Mouse (Mus musculus): ENCODE results near the gene Ntm. TPM values are rescaled to one million over a fixed set of nuclear protein-coding genes. Genes with fewer than 3 reads are reported as not detected.

Gene Ntm
- total RNA-seq, 2 experiments from 2014 or later = not detected

DNA sequence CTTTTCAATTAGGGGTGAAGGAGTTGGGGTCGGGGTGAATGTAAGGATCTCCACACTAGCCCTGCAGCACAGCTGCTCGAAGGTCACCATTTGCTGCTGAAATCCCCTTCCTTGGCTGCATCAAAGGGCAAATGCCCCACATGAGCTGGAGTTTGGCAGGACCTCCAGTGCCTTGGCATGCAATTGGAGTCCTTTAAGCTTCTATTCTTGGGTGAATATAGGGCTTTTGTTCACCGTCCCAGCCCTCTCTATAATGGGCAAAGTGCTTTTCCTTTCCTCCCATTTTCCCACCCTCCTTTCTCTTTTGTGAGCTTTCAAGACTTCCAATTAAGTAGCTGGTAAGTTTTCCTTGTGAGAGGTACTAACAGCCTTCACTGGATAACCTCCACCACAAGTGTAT lies 156.2 kb downstream of the Ntm start:
- ATAC-seq (replicated peaks; ENCODE audit: low FRiP score, poor library complexity, severe bottlenecking) = no peak

DNA sequence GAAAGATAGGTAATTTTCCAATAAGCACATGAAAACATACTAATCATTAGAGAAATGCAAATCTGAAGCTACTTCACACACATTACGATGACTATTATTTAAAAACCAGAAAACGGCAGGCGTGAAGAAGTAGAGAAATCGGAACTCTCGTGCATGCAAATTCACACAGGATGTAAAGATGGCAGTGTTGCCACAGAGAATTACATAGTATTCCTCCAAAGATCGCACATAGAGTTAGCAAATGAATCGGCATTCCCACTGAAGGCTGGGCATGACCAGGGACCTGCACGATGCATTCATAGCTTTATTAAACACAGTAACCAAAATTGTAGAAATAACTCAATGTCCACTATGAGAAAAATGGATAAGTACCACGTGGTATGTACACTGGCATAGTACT lies 158.5 kb downstream of the Ntm start:
- ATAC-seq (replicated peaks; ENCODE audit: low FRiP score, poor library complexity, severe bottlenecking) = no peak

DNA sequence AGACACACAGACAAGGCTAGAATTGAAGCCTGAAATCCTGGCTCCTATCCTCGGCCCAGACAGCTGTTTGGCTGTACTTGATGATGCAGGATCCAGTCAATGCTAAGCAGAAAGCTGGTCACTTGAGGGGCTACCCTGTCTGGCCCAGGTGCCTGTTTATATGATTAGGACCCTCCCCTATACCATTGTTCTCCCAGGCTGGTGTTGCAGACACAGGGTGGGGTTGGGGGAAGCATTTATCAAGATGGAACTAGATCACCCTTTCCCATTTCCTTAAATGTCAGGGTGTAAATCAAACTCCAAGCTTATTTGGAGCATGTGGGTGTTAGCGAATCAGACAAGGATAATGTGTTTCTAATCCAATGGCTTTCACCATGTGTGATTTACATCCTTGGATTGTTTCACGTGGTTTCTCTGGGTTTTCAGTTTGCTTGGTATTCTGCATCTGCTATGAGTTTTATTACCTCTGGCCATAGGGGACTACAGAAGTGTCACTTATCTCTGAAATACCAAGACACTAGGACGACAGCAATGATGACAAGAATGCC lies 159.1 kb downstream of the Ntm start:
- no peak for ATAC-seq (replicated peaks; ENCODE audit: low FRiP score, poor library complexity, severe bottlenecking)

DNA sequence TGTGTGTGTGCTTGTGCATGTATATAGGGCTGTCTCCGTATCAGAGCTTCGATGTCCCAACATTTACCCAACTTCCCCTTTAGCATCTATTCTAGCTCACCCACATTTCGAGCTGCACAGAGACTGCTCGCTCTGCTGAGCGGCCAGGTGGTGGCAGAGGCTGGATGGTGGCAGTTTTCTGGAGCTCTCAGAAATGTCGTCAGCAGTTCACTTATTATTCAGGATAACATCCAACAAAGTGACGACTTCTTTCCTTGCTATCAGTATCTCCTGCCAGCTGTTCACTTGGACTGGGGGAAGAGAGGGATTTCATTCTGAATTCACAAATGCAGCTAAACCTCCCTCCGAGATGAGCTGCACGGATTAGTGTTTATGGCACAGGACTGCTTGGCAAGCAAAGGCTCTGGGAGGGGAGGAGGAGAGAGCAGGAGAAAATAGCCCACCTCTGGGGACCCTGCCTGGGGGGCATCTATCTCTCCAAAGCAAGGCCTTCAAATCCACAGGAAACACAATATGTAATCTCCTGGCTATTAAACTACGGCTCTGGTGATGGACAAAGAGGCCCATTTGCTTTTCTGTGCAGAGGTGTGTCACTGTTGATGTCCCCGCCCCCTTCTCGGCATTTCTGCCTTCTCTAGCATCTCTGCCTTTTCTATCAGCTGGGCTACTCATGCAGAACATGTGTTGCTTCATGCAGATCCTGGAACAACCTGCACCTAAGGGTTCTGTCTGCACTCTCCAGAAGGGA lies 159.8 kb downstream of the Ntm start:
- ATAC-seq (replicated peaks; ENCODE audit: low FRiP score, poor library complexity, severe bottlenecking) = no peak

DNA sequence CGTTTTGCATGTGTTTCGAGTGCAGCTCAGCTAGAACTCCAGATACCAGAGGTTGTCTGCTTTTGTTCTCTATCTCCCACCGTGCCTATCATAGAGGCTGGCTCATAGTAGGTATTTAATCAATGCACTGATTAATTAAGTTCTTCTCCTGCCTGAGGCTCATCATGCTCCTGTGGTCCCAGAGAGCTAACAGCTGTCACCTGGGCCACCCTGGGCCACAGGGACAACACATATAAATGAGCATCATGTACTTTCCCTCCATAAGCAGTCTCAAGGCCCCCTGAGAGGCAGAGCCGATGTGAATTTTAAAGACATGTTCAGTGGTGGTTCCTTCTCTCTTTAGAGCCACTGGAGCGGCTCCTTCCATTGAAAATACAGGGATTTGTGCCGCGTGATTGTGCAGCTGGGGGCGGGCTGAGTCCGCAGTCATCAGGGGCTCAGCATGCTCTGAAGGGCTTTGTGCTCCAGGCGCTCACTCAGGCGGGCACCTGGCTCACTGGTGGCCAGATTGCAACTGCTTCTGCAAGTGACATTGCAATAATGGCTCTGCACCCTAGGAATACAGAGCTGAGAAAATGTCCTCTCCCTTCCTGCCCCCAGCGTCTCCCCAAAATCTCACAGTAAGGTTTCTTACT lies 160.8 kb downstream of the Ntm start:
- no peak for ATAC-seq (replicated peaks; ENCODE audit: low FRiP score, poor library complexity, severe bottlenecking)

DNA sequence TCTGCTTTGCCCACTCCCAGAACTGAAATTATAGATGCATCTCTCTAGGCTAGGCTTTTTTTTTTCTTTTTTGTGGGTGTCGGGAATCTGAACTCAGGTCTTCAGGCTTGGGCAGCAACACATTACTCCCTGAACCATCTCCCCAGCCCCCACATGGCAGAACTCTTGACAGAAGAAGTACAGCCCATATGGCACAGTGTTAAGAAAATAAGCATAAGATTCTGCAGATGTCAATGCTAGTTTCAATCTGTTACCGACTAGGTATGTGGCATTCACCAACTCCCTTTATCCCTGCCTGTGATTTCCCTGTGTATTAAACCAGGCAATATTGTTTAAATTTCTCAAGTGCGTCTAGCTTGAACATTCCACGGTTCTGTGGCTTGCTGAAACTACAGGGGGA lies 166.7 kb downstream of the Ntm start:
- no peak for ATAC-seq (replicated peaks; ENCODE audit: low FRiP score, poor library complexity, severe bottlenecking)

DNA sequence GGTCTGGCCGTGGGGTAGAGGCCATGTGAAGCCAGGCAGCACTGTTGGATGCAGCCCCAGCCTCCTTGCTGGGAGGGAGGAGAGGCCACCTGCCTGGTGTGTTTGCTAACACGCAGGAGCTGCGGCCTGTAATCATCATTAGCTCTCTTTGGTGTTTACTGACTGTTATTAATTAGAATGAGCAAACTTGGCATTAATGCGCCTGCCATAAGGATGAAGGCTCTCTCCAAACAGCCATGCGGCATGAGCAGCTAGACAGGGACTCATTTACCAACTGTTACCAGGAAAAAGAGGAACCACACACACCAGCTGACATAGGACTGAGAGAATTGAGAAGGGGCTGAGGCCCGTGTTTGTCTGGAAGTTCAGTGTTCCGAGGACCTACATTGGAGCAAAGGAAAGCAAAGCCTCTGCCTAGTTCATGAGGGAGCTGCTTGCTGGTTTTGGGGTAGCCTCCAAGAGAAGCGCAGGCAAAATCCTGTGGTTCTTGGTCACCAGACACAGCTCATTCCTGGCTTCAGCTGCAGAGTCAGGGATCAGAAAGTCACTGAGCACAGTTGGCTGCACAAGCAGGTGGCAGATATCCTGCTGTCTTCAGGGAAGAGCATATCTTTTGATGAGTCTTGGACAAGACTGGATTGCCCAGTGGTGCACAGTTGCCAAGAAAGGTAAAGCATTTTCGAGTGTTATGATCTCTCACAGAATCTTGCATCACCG lies 171.6 kb downstream of the Ntm start:
- no peak for ATAC-seq (replicated peaks; ENCODE audit: low FRiP score, poor library complexity, severe bottlenecking)

DNA sequence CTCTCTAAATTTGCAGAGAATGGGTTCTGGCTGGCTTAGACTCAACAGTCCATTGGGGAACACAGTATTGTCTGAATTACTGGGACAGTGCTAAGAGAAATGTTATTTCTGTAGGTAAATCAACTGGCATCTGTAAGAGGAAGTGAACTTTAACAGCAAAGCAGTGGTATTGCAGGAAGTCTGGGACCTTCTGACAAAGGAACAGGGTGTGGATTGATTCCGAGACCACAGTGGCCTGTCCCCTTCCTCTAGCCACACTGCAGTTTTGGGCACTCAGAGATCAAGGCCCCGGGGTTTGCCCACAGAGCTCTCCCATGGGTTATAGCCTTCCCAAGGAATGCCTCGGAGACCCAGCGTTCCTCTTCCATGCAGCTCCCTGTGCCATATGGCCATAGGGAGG lies 172.9 kb downstream of the Ntm start:
- ATAC-seq (replicated peaks; ENCODE audit: low FRiP score, poor library complexity, severe bottlenecking) = no peak

DNA sequence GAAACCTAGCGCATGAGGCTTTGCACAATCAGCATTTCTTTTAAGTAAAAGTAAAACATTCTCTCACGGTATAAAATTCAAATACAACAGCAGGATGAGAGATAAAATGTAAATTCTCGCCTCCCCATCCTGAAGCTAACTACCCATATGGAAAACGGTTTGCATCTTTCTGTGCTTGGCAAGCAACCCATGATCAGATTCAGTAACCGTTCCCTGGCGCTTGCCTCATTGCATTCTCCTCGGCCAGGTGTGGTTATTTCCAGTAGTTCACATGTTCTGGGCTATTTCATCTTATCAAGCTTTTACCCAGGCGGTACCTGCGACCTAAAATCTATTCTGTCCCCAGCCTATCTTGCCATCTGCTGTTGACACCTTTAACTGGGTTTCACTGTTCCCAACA lies 174.1 kb downstream of the Ntm start:
- no peak for ATAC-seq (replicated peaks; ENCODE audit: low FRiP score, poor library complexity, severe bottlenecking)

DNA sequence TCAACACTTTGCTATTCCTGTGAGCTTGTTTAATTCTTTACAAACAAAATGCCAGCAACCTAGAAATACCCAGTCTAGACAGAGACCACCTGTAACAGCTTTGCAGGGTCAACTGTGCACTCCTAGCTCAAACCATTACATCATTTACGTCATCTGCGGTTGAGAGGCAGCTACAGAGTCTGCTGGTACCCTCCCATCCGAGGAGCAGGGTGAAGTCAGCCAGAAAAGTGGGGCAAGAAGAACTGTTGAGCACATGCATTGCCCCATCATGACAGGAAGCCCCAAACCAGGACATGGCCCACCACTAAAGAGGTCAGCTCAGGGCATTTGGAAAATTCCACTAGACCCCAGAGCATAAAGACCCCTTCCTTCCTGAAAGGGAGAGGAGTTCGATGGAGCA lies 175.5 kb downstream of the Ntm start:
- no peak for ATAC-seq (replicated peaks; ENCODE audit: low FRiP score, poor library complexity, severe bottlenecking)

DNA sequence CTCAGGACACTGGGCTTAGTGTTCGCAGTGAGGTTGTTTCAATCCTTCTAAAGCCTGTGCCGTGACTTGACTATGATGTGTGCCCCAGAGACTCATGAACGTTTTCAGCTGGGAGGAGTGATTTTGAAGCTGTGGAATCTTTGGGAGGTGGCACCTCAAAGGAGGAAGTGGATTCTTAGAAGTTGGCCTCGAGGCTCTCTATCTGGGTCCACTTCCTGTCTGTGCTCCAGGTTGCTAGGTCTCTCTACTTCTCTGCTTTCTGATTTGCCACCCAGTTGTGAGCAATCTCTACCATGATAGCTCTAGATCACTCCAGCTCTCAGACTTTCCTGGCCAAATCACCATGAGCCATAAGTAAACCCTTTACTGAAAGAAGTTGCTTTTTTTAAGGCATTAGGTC lies 180.2 kb downstream of the Ntm start:
- ATAC-seq (replicated peaks; ENCODE audit: low FRiP score, poor library complexity, severe bottlenecking) = no peak

DNA sequence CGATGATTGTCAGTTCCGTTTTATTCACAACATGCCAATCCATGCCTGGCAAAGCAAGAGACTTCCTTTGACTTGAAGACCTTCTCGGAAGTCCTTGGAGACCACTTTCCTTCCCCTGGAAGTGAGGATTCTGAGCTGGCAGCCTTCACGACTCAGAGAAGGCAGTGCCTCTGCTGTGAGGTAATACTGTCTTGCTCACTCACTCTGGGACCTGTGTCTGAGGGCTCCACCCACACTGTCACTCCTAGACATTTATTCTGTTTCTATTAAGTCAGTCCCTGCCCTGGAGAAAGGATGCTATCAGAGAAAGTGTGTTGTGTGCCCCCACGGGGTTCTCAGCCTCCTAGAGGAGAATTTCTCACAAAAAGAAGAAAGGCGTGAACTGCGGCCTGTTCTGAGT lies 183.2 kb downstream of the Ntm start:
- ATAC-seq (replicated peaks; ENCODE audit: low FRiP score, poor library complexity, severe bottlenecking) = no peak

DNA sequence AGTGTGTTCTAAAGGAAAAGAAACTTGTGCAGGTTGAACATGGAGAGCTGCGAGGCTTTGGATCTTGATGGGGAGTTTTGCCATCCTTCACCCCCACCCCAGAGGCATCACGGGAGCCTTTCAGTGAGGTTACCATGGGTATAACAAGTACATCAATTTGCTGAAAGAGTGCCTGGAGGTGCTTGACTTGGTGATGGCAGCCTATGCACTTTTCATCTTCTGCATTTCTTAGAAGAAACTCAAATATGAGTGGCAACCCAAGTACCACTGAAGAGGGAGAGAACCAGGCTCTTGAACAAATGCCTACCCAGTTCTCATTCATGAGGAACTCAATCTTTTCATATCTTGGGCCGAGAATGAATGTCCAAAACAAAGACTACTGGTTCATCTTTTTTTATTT lies 186.0 kb downstream of the Ntm start:
- no peak for ATAC-seq (replicated peaks; ENCODE audit: low FRiP score, poor library complexity, severe bottlenecking)

DNA sequence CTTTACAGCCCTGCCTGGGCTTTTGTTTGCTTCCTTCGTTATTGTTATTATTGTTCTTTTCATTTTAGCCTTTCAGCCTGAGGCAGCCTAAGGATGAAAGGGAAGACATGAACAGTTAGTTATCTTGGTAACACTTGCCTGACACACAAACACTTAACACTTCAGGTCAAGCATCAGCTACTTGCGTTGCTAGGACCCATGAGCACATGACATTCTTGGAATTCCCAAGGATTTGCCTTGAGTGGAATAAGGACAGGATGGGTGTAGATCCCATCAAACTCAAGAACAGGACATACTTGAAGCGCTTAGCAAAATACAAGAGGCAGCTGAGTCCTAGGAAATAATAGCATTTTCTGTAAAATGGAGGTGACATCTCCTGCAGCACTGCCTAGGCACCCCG lies 186.4 kb downstream of the Ntm start:
- ATAC-seq (replicated peaks; ENCODE audit: low FRiP score, poor library complexity, severe bottlenecking) = no peak

DNA sequence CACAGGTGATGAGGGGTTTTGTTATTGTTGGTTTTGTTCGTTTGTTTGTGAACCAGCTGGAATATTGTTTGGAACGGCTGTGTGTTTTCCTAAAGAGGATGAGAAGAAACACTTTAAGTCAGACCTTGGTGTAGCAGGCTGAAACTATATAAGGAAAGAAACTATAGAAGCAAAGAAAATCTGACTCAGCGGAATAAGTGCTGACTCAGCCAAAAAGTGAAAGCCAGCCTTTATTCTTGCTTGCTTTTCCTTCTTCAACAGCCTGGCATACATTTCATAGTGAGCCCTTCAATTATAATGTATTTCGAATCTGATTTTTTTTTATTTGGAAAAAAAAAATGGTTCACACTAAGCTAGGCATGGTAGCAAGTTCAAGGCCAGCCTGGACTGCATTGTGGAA lies 186.9 kb downstream of the Ntm start:
- ATAC-seq (replicated peaks; ENCODE audit: low FRiP score, poor library complexity, severe bottlenecking) = no peak

DNA sequence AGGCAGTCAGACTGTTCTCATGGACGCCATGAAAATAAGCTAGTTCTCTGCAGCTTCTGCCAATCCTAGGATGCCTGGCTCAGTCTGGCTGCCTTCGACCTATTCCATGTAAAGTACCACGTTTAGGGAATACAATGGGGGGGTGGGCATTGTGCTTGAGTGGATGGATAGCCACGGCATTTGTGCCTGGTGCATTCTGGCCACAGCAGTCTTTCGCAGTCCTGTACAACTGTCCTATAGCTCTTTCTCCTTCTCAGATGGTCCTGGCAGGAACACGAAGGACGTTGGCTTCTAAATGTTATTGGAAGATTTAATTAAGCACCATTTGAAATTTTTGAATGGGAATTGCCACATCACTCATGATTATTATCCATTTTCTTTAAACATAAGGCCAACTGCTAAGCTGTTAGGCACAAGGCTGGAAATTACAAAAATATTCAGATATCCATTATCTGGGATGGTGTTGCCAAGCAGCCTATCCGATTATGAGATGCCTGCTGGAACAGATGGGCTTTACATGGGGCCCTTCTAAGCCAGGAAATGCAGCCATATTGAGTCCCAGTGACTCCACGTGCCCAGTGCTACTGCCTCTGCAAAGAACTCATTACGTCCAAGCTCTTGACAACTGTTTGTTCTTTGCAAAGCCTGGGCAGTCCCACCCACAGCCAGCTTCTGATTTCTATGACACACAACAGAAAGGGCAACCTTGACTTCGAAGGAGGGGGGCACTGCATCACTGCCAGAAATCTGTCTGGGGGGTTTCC lies 190.1 kb downstream of the Ntm start:
- ATAC-seq (replicated peaks; ENCODE audit: low FRiP score, poor library complexity, severe bottlenecking) = no peak

DNA sequence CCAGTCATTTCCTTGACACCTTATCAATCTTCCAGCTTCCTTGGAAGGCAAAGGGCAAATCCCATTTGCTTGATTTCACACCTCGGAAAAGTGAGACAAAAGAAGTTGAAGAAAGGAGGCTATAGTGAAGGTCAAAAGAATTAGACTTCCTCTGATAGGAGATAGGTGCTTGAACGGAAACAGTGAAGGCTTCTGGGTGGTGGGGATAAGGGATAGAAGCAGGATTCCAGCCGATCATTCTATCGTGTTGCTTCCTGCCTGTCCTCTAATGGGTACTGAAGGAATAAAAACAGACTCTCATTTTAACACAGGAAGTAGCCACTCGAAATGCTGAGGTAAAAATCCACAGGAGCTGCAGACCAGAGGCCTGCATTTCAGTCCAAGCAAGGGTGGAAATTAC lies 191.1 kb downstream of the Ntm start:
- ATAC-seq (replicated peaks; ENCODE audit: low FRiP score, poor library complexity, severe bottlenecking) = no peak

DNA sequence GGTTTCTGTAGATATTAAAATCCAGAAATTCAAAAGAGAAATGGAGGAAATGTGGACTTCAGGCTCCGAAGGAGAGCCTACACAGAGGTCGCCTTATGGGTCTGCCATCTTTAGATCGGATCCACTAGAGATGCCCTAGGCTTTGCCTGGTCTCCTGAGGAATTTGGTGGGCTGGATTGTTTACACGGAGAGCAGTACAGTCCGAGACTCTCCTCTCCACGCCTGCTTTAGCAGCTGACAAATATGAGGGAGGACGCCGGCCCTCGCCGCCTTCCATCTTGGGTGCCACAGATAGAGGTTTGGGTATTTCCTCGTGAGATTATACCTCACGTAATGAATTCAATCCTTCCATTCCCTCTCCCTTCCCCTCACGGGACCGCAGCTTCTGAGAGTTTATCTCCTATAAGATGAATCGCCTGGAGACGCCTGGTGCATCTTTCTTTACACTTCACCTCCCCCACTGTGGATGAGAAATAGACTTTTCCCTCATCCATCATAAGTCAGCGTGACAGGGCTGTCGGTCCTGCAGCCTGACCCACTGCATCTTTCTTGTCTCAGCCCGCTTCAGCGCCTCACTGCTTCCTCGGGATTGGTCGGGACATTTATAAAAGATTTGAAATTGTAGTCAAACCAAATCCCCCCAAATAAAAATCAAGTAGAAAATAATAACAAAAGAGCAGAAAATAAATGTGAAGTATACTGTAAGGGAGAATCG lies 191.7 kb downstream of the Ntm start:
- ATAC-seq (replicated peaks; ENCODE audit: low FRiP score, poor library complexity, severe bottlenecking) = no peak

DNA sequence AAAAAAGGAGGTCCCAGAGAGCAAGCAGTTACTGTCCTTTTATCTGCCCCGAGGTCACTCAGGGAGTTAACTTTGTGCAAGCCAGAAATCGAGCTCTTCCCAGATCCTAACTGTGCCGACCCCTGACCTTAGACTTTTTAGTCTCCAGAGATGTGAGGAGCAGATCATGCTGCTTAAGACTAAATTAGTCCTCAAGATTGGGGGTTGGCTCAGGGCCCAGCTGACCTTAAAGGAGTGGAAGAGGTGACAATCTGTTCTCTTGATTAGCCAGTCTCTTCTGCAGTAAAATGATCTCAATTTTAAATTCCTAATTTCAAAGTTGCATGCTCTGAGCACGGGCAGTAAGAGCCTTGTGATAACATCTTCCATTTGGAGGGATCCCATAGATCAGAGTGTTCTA lies 193.6 kb downstream of the Ntm start:
- ATAC-seq (replicated peaks; ENCODE audit: low FRiP score, poor library complexity, severe bottlenecking) = no peak

Measured in erythroid progenitor cell, adult 5-6 weeks (primary cell).